Mouse (Mus musculus) bone marrow, adult 2 months (tissue): ENCODE data around the gene 1700015G11Rik.

ENCODE experiments used
- CTCF ChIP-seq: fragments of 200-500 bp; IDR thresholded peaks from 2 replicates; pipeline ENCODE4 v1.5.1; 2011; ENCODE audit warnings: low read length, control low read depth; ENCODE audit not compliant: control insufficient read depth, insufficient read depth
- POLR2A ChIP-seq: fragments of 200-500 bp; IDR thresholded peaks from 2 replicates; pipeline ENCODE4 v1.6.1; 2011; ENCODE audit warnings: low read depth, mild to moderate bottlenecking, control low read depth, low read length, borderline replicate concordance; ENCODE audit not compliant: control insufficient read depth

GRCm38 (mm10) chr7:52007138-52007537, 8.4 kb downstream of the 1700015G11Rik start:
- TF ChIP-seq POLR2A (no peak), CTCF (no peak)
